Comparison of ENCODE assay signal across 8 mouse cellular contexts in the genomic region with DNA sequence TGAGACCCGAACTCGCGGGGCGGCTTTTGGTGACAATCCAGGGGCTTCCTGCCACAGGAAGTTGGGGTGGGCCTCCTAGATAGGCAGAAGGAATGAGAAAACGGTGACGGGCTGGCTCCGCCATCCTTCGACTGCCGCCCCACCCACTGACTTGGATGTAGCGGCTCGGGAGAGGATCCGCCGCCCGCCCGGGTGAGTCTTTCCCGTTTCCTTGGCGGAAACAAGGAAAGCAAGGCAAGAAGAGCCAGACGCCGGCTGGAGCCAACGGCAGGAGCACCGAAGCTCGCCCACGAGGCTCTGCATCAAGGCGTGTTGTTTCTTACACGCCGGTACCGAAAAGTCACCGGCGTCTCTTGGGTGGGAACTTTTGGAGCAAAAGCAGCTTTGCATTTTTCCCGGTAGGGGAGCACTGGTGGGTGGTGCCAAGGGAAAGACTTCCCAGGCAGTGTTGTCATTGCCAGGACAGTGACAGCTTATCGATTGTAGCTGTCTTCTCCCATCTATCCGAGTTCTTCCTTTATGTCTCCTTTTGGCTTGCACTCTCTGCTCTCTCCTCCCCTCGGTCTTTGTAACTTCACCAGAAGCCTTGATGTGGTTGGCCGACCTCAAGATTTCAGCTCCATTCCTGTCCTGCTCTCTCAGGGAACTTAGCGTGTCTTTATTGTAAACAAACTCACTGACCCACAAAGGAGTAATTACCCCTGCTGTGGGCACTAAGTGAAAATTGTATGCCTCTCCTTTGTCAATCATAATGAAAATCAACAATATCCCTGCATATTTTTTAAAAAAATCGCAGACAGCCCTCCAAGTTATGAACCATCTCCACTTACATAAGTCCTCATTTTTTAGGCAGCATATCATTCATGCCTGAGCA. TPM values are rescaled to one million over a fixed set of nuclear protein-coding genes. Genes with fewer than 3 reads are reported as not detected.
DNase-seq lines count a peak whose midpoint lies in the region; ATAC-seq and TF ChIP-seq lines count a peak whose summit lies in the region.

No protein-coding gene starts in this region.

- TF ChIP-seq CTCF in kidney, postnatal 0 days (IDR thresholded peaks at IDR 0.05; ENCODE audit: low read depth) = no peak; the same call in 1 of the 2 replicates
- TF ChIP-seq CTCF in liver, adult 2 months (IDR thresholded peaks at IDR 0.05; ENCODE audit: low read depth, low read length) = no peak; the same call in 1 of the 2 replicates

- WGBS in kidney, postnatal 0 days = under 1% methylated on average over 36 of the region's 36 CpGs
- WGBS in forebrain, embryonic 11.5 days = under 1% methylated on average over 36 of the region's 36 CpGs
- under 1% methylated on average over 36 of the region's 36 CpGs for WGBS in liver, adult 2 months
- WGBS in neural tube, embryonic 15.5 days = under 1% methylated on average over 36 of the region's 36 CpGs

- peak overlapping the region; percentile 80 for H3K4me2 ChIP-seq in kidney, postnatal 0 days (ENCODE audit: low read length)
- peak overlapping the region; percentile 87 for H3K4me2 ChIP-seq in forebrain, embryonic 11.5 days (ENCODE audit: low read depth, low read length, severe bottlenecking)
- H3K4me2 ChIP-seq in neural tube, embryonic 15.5 days = peak overlapping the region; percentile 80

- peak overlapping the region; percentile 85 for H3K4me3 ChIP-seq in kidney, postnatal 0 days (replicated peaks; ENCODE audit: low read depth, low read length)
- H3K4me3 ChIP-seq in forebrain, embryonic 11.5 days (ENCODE audit: low read depth, low read length) = peak overlapping the region; percentile 90
- peak overlapping the region; percentile 98 for H3K4me3 ChIP-seq in liver, adult 2 months (ENCODE audit: insufficient read depth, low read depth, low read length)
- H3K4me3 ChIP-seq in neural tube, embryonic 15.5 days (replicated peaks) = peak overlapping the region; percentile 95

- peak; percentile 71 for ATAC-seq in kidney, postnatal 0 days (replicated peaks; ENCODE audit: low FRiP score, low read depth)
- ATAC-seq in forebrain, embryonic 11.5 days (replicated peaks; ENCODE audit: low FRiP score) = peak; percentile 78
- peak; percentile 83 for ATAC-seq in neural tube, embryonic 15.5 days (ENCODE audit: low FRiP score)

- peak overlapping the region; percentile 82 for H3K9ac ChIP-seq in kidney, postnatal 0 days (ENCODE audit: low read depth, low read length)
- peak overlapping the region; percentile 84 for H3K9ac ChIP-seq in forebrain, embryonic 11.5 days (ENCODE audit: low read length)
- H3K9ac ChIP-seq in liver, adult 2 months (ENCODE audit: low read depth, low read length) = peak overlapping the region; percentile 93
- H3K9ac ChIP-seq in neural tube, embryonic 15.5 days (replicated peaks) = peak overlapping the region; percentile 77

- H3K4me1 ChIP-seq in kidney, postnatal 0 days (replicated peaks; ENCODE audit: insufficient read depth, low read length) = no peaks in the 10 kb centered on the region
- H3K4me1 ChIP-seq in forebrain, embryonic 11.5 days (replicated peaks; ENCODE audit: control insufficient read depth, insufficient read depth, low read length) = peaks cover 3% of the 10 kb centered on the region; the same call in 1 of the 2 replicates
- H3K4me1 ChIP-seq in liver, adult 2 months (ENCODE audit: control insufficient read depth, insufficient read depth, low read length) = peaks cover 9% of the 10 kb centered on the region
- peaks cover 18% of the 10 kb centered on the region for H3K4me1 ChIP-seq in neural tube, embryonic 15.5 days

- H3K27ac ChIP-seq in kidney, postnatal 0 days = peak overlapping the region; percentile 90
- H3K27ac ChIP-seq in forebrain, embryonic 11.5 days (ENCODE audit: low read depth, low read length) = peak overlapping the region; percentile 86
- H3K27ac ChIP-seq in liver, adult 2 months (replicated peaks; ENCODE audit: insufficient read depth, low read depth, low read length) = peak overlapping the region; percentile 68
- peak overlapping the region; percentile 95 for H3K27ac ChIP-seq in neural tube, embryonic 15.5 days (replicated peaks)

- peak; percentile 45 for DNase-seq in kidney, postnatal 0 days (ENCODE audit: low spot score)
- no peak for DNase-seq in kidney, adult 11 months
- DNase-seq in MN1 (ENCODE audit: low spot score) = peak; percentile 76
- DNase-seq in forebrain, embryonic 11.5 days (ENCODE audit: low spot score) = no peak
- peak; percentile 58 for DNase-seq in liver, adult 2 months (ENCODE audit: extremely low read depth, low read depth, low spot score)
- no peak for DNase-seq in left cerebral cortex, postnatal 4 days
- DNase-seq in urinary bladder, postnatal 14 days (ENCODE audit: low spot score) = no peak

- intact Hi-C loops in left cerebral cortex, postnatal 4 days (cut with DNase I) = loop anchor here (10.0 kb wide), 1 partner anchor 159 kb away; no protein-coding TSS in a partner anchor

- peaks cover 2% of the 10 kb centered on the region; the same call in 1 of the 2 replicates for H3K79me2 ChIP-seq in liver, adult 2 months (ENCODE audit: control insufficient read depth, insufficient read depth, low read length)

- H3K27me3 ChIP-seq in kidney, postnatal 0 days (ENCODE audit: insufficient read depth, low read length) = no peaks in the 10 kb centered on the region
- H3K27me3 ChIP-seq in forebrain, embryonic 11.5 days (ENCODE audit: control insufficient read depth, insufficient read depth, low read length) = no peaks in the 10 kb centered on the region
- H3K27me3 ChIP-seq in liver, adult 2 months (ENCODE audit: control insufficient read depth, insufficient read depth, low read length) = no peaks in the 10 kb centered on the region
- no peaks in the 10 kb centered on the region for H3K27me3 ChIP-seq in neural tube, embryonic 15.5 days (replicated peaks)

- H3K36me3 ChIP-seq in kidney, postnatal 0 days (ENCODE audit: insufficient read depth, low read length) = no peaks in the 10 kb centered on the region
- no peaks in the 10 kb centered on the region for H3K36me3 ChIP-seq in forebrain, embryonic 11.5 days (ENCODE audit: control insufficient read depth, insufficient read depth, low read length)
- H3K36me3 ChIP-seq in liver, adult 2 months (ENCODE audit: control insufficient read depth, insufficient read depth, low read length) = peaks cover 4% of the 10 kb centered on the region; the same call in 1 of the 2 replicates
- no peaks in the 10 kb centered on the region; the same call in 1 of the 2 replicates for H3K36me3 ChIP-seq in neural tube, embryonic 15.5 days

- TF ChIP-seq POLR2A in liver, adult 2 months (IDR thresholded peaks at IDR 0.05; ENCODE audit: extremely low read depth, insufficient read depth, low read length) = no peak

- no peaks in the 10 kb centered on the region for H3K9me3 ChIP-seq in kidney, postnatal 0 days (replicated peaks; ENCODE audit: low read length)
- H3K9me3 ChIP-seq in forebrain, embryonic 11.5 days (ENCODE audit: control insufficient read depth, low read length) = no peaks in the 10 kb centered on the region
- no peaks in the 10 kb centered on the region for H3K9me3 ChIP-seq in neural tube, embryonic 15.5 days (replicated peaks)

RNA-seq across cellular contexts. Expression of a gene that starts 0.5 kb away (rescaled TPM):
- polyA plus RNA-seq in kidney, postnatal 0 days (2015; fragmentation: Nextera tagmentation; extraction: Ambion mirVana) = 36.7 and 39.4 TPM in 2 replicates
- 68.1 and 81.7 TPM in 2 replicates for polyA plus RNA-seq in forebrain, embryonic 11.5 days (2014; fragmentation: Nextera tagmentation; extraction: Ambion mirVana)
- 15.0 and 16.0 TPM in 2 replicates for total RNA-seq in liver, adult 2 months (2014; rRNA removed)
- 3.1 and 4.3 TPM in 2 replicates for polyA plus RNA-seq in liver, adult 2 months (2012; rRNA removed)
- polyA plus RNA-seq in neural tube, embryonic 15.5 days (2015; fragmentation: Nextera tagmentation; extraction: Ambion mirVana) = 48.8 and 49.4 TPM in 2 replicates
- 10 to 100 TPM; 49.4 to 51.5 TPM for total RNA-seq in left cerebral cortex, postnatal 4 days (2021)

RNA-seq across cellular contexts. Expression of a gene that starts 0.8 kb away (rescaled TPM):
- 13.3 and 14.1 TPM in 2 replicates for polyA plus RNA-seq in kidney, postnatal 0 days (2015; fragmentation: Nextera tagmentation; extraction: Ambion mirVana)
- polyA plus RNA-seq in forebrain, embryonic 11.5 days (2014; fragmentation: Nextera tagmentation; extraction: Ambion mirVana) = 17.0 and 18.3 TPM in 2 replicates
- 15.9 and 16.0 TPM in 2 replicates for total RNA-seq in liver, adult 2 months (2014; rRNA removed)
- 4.0 and 4.4 TPM in 2 replicates for polyA plus RNA-seq in liver, adult 2 months (2012; rRNA removed)
- 15.5 and 15.9 TPM in 2 replicates for polyA plus RNA-seq in neural tube, embryonic 15.5 days (2015; fragmentation: Nextera tagmentation; extraction: Ambion mirVana)
- 10 to 100 TPM; 83.1 to 87.4 TPM for total RNA-seq in left cerebral cortex, postnatal 4 days (2021)

RNA-seq across cellular contexts. Expression of a gene that starts 41.4 kb away (rescaled TPM):
- polyA plus RNA-seq in kidney, postnatal 0 days (2015; fragmentation: Nextera tagmentation; extraction: Ambion mirVana) = not detected in 2 replicates
- 0.09 and 0.16 TPM in 2 replicates for polyA plus RNA-seq in forebrain, embryonic 11.5 days (2014; fragmentation: Nextera tagmentation; extraction: Ambion mirVana)
- not detected in 2 replicates for total RNA-seq in liver, adult 2 months (2014; rRNA removed)
- 0.02 and 0.20 TPM in 2 replicates for polyA plus RNA-seq in liver, adult 2 months (2012; rRNA removed)
- 0.05 and 0.11 TPM in 2 replicates for polyA plus RNA-seq in neural tube, embryonic 15.5 days (2015; fragmentation: Nextera tagmentation; extraction: Ambion mirVana)
- not detected for total RNA-seq in left cerebral cortex, postnatal 4 days (2021)

Comparison
In these comparisons a context has a peak if more than half of its experiments do, and no peak if none do; other contexts are left out.
1. DNase-seq: peak in kidney, postnatal 0 days (single experiment), MN1 (single experiment) and liver, adult 2 months (single experiment); none in kidney, adult 11 months (single experiment), forebrain, embryonic 11.5 days (single experiment), left cerebral cortex, postnatal 4 days (single experiment) and urinary bladder, postnatal 14 days (single experiment).
2. Peak in every context shown above with its lines, with median percentiles within 50 percentile points of each other: ATAC-seq, H3K27ac ChIP-seq, H3K4me2 ChIP-seq, H3K4me3 ChIP-seq and H3K9ac ChIP-seq.